Mouse (Mus musculus): ENCODE measurements around the gene Mbd3. TPM values are rescaled to one million over a fixed set of nuclear protein-coding genes. Genes with fewer than 3 reads are reported as not detected.

Gene Mbd3
- total RNA-seq, 2 experiments from 2014 or later: 93.3 to 97.7 TPM

DNA sequence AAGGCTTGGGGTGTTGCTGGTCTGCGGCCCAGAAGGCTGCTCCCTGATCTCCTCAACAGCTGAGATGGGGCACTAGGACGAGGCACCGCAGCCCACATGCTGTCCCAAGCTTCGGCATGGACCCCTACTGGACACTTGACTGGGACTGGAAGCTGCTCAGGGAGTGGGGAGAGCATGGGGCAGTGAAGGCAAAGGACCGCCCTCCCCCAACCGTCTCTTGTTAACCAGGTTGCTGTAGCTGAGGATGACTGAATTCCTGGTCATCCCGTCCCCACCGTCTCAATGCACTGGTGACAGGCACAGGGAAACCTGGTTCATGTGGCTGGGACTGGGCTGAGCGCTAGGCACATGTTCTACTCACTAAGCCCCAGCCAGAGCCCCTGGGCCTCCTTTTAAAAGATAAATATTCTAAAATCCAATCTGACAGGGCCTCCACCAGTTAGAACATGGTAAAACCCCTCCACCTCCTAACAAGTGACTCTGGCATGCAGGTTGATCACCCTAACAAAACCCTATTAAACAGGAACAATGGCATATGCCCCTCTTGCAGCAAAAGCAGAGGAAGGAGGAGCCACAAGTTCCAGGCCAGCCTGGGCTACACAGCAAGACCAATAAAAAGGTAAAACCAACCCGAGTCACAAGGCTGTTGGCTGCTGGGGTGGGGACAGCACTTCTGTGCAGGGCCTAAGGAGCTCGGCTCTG lies 2.4 kb downstream of the Mbd3 start:
- no peak for DNase-seq

DNA sequence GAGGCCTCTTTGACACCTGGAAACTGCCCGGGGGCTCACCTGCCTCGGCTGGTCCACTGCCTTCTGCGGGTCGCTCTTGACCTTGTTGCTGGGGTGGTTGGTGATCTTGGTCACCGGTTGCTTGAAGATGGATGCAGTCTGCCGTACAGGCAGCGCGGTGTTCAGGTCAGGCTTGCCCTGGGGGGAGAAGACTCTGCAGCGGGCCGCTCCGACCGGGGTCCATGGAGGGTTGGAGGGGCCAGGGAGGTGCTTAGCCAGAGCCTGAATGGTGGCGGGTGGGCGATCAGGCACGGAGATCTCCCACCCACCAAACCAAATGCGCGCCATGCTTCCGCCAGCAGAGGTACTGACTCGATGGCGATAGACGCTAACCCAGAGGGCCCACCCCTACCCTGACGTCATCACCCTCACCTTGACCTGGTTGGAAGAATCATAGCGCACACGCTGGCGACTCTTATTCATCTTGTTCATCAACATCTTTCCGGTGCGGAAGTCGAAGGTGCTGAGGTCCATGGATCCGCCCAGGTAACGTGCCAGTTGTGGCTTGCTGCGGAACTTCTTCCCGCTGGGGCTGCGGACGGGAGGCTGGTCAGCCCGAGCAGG lies 4.2 kb downstream of the Mbd3 start:
- no peak for DNase-seq

DNA sequence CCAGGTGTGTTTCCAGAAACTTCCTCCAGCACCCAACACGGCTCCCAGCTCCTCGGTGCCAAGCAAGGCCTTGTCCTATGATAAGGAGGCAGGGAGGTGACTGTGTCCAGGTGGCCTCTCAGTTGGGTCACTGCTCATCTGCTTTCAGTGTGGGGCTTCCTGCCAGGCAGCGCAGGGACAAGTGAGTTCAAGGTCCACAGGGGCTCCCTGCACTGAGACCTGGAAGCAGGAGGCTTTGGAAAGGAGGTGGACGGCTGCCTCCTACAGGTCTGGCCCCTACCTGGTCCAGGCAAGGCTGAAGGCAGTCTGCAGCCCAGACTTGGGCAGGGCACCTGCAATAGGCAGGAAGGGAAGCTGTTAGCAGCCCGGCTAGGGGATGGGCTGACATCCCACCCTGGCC lies 6.7 kb downstream of the Mbd3 start:
- DNase-seq: no peak

DNA sequence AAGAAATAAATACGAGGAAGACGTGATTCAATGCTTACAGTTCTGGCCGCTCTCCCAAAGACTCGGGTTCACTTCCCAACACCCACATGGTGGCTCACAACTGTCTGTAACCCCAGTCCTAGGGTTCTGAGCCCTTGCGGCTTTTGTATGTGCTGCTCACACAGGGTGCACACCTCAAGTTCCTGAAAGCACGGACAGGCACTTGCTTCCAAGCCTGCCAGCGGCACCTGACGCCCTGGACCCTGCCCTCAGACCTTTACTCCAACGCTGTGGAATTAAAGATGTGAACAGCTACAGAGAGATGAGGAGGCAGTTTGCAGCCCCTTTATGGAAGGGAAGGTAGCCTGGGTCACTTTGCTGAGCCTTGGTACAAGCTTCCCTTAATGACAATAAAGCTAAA lies 8.7 kb downstream of the Mbd3 start:
- DNase-seq: no peak

DNA sequence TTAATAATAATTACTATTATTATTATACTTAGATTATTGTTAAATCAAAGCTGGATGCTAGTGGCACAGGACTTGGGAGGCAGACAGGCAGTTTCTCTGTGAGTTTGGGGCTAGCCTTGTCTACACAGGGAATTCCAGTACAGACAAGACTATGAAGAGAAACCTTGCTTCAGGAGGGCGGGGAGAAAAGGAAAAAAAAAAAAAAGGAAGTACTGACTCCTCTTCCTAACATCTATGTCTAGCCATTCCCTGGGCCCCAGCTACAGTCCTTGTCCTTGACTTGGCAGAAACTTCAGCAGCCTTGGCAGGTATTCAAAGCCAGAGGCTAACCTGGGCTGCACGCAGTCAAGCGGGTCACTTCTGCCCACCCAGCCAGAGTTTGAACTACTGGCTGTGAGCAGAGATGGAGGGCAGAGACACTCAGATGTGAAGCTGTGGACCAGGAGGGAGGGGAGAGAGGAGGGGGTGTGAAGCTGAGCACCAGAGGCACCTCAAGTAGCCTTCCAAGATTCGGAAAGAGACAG lies 10.1 kb downstream of the Mbd3 start:
- no peak for DNase-seq

DNA sequence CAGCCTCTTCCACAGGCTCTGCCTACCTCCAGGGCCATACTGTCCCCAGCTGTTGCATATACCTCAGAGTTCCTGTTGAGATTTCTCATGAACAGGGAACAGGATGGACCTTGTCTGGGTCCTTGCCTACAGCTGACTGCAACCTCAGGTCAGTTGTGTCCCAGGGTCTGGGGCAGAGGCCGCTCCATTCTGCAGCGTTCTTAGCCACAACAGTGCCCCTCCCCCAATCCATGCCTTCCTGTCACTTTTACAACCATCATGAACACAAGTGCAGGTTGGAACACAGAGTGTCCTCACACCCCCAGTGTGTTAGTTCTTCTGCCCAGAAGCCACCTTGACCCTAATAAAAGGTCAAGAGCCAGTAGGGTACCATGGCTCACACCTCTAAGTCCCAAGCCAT lies 10.6 kb downstream of the Mbd3 start:
- no peak for DNase-seq

DNA sequence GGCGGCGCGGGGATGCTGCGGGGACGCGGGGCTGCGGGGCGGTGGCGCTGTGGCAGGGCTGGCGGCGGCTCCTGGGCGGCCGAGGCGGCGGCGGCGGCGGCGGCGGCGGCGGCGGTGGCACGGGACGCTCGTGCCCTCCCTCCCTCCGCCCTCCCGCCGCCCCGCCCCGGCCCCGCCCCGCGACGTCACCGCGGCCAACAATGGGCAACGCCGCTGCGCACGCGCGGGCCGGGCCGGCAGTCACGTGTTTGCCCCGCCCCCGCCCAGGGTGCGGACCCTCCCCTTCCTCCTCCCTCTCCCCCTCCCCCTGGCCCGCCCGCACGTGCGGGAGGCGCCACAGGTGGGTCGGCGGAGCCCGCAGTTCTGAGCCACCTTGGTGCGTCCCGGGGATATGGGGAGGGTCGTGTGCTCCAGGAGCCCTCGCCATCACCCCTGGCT lies 11.8 kb downstream of the Mbd3 start, which contains the start of gene Mex3d:
Gene Mex3d, minus strand, starts transcription at position 138 of the 438 bp plus-strand sequence.
- DNase-seq: peak; percentile 89 to 90

DNA sequence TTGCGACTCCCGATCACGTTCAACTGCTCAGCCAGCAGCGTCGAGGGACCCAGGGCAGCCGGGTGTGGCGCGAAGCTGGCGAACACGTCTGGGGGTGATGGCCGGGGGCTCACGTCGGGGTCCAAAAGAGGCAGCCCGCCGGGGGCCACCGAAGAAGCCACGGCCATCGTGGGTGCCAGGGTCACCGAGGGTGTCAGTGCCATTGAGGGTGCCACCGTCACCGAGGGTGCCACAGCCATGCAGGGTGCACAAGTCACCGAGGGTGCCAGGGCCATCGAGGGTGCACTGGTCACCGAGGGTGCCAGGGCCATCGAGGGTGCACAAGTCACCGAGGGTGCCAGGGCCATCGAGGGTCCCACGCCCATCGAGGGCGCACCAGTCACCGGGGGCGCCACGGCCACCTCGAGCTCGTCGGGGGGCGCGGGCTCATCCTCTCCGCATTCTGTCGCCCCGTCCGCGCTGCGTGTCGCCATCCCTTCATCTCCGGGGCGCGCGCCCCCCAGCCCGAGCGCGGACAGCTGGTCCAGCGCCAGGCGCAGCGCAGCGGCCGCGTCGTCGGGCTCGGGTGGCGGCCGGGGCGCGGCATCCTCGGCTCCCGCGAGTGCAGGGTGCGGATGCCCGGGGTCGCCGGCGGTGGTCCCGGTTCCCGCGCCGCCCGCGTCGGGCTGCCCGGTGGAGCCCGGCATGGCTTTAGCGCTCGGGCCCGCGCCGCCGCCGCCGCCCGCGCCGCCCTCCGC lies 12.4 kb downstream of the Mbd3 start:
- DNase-seq: no peak

DNA sequence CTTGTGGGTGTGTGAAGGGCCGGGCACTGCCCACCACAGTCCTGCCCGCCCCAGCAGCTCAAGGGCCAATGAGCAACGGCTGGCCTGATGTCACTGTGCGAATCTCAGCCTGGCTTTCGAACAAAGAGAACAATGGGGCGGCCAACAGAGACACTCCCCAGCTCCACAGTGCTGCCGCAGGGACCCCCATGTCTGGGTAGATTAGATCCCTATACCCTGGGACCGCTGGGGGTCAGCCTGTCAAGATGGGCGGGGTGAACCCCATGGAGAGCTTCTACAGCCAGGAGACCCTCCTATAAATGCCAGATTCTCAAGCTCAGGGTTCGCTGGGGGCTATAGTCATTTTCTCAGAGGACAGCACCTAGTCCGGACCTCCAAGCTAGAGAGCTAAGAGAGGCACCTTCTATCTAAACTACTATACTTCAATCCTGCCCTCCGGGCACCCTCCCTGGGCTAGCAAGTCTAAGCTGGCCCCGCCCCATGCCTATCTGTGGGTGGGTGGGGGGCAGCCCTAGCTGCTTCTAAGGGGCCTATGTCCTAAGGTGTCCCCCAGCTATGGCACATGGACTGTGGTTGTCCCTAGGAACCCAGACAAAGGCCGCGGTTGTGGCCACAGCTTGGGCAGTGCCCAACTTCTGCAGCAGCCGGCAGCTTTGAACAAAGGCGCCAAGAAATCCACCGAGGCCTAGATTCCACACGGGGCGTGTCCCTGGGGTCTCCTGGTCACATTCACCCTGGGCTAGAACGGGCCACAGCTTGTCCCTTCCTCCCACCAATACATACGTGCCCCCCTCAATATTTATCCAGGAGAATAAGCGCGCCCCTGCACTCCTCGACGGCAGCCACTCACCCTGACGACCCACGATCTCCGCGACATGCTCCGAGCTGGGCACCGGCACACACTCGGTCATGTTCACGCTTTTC lies 13.3 kb downstream of the Mbd3 start:
- no peak for DNase-seq

DNA sequence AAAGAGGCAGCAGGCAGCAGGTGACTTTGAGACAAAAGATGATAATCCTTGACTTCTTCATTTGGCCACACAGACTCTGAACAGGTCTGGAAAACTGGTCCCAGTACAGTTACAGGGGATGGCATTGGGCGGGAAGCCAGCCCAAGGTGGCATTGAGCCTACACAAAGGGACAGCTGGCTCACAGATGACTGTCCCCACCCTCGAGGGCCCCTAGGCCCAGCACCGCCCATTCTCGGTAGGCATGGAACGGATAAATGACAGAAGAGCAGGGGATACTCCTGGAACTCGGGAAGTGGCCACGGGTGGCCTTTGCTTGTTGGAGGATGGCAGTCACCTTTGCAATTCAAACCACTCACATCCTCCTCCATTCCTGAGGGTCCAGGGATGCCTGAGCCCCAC lies 14.0 kb downstream of the Mbd3 start:
- no peak for DNase-seq

DNA sequence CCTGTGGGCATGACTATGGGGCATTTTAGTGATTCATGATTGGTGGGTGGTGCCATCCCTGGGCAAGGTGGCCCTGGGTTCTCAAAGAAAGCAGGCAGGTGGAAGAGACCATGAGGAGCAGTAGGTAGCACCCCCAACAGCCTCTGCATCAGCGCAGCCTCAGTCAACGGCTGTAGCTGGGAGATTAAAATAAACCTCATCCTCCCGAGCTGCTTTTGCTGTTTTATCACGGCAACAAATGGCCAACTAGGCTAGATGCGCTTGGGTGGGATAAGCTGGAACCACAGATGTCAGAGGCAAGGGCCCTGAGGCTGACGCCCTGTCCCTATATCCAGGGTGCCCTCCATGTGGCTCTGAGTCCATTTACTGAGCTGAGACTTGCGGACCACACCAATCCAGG lies 14.6 kb downstream of the Mbd3 start:
- DNase-seq: no peak

DNA sequence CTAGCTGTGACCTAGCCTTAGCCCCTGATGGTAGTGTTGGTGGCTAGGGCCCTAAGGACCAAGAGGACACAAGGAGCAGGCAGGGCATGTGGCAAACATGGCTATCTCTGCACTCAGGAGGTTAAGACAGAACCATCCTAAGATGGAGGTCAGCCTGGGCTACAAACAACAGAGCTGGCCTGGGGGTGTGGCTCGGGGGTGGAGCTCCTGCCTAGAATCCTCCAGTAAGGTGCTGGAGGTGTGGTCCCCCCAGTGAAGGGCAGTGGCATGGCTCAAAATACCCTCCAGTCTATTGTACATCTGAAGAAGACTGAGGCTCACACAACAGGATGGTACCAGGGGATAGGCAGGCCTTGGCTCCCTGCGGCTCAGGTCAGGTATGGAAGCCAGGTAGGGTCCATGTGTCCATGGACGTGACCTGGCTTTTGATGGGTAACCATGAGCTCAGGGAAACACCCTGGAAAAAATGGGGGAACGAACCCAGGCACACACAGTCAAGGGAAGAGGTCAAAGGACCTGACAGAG lies 15.2 kb downstream of the Mbd3 start:
- DNase-seq: no peak

DNA sequence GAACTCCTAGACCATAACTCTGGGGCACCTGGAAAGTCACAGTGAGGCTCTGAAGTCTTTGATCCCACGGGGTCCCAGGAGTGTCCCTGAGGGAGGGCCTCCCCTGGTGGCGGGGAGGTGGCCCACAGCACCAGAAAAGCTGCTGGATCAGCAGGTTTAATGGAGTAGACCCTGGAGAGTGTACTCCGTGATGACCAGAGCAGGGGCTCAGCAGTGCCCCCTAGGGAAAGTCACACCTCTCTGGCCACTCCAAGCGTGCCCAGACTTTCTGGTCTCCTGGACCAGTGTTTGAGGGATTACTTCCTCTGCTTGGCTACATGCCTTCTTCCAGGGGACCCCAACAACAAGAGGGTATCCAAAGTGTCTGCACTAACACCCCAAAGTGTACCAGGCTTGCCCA lies 15.9 kb downstream of the Mbd3 start:
- DNase-seq: no peak

DNA sequence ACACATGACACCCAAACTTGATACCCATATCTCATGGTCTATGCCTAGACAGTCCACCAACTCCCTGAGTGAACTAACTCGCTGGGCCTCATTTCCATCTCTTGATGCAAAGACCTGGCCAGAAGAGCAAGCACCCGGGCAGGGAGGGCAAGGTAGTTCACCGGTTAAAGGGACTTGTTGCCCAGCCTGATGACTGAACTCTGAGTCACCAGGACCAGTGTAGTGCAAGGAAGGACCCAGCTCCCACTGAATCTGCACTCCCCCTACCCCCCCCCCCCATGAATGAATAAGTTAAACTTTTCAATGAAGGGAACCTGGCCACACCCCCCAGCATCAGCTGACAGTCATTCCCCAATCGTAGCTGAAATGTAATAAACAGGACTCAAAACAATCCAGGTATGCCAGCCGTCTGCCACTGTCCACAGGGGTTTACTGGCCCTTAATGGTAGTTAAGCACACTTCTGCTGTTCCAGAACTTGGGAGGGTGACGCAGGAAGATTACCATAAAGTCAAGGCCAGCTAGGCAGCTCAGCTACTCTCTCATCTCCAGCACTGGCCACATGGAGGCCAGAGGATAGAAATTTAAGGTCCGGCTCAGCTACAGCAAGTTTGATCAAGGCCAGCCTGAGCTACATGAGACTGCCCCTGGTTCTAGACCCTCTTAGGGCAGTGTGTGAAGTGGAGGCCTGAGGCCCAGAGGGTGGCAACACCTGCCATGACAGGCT lies 16.5 kb downstream of the Mbd3 start:
- no peak for DNase-seq

DNA sequence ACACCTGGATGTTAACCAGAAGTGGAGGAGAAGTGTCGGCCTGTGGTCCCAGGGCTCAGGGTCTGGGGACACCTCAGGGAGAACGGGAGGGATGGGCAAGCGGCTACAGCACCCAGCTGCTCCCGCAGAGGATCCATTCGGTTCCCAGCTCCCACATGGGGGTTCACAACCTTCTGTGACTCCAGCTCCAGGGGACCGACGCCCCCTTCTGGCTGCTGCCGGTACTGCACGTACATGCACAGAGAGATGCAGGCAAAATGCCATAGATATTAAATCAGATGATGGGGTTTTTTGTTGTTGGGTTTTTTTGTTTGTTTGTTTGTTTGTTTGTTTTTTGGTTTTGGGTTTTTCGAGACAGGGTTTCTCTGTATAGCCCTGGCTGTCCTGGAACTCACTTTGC lies 21.6 kb downstream of the Mbd3 start:
- DNase-seq: no peak

DNA sequence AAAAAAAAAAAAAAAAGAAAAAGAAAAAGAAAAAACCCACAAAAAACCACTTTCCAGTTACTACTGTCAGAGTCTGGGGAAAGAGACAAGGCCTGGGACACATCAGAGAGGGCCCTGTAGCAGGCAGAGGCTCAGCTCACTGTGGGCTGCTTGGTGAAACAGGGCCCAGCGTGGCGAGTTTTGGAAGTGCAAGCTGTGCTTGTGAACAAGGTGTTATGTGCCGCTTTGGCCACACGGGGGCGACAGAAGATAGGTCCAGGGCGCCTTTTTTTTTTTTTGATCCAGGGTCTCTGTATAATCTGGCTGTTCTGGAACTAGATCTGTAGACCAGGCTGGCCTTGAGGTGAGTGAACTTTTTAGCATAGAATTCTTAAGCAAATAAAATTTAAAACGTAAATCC lies 23.2 kb downstream of the Mbd3 start:
- peak; percentile 85 to 96 for DNase-seq

DNA sequence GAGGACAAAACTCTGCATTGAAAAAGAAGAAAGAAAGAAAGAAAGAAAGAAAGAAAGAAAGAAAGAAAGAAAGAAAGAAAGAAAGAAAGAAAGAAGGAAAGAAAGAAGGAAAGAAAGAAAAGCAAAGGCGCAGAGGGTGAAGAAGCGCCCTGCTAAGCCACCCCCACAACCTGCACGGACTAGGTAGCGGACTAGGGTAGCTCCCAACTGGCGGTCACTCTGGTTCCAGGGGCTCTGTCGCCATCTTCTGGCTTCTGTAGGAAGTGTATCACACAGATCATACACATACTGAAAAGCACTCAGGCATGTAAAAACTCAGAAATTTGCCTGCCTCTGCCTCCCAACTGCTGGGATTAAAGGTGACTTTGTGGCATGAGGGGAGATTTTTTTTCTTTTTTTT lies 25.3 kb downstream of the Mbd3 start:
- peak; percentile 73 to 86 for DNase-seq

DNA sequence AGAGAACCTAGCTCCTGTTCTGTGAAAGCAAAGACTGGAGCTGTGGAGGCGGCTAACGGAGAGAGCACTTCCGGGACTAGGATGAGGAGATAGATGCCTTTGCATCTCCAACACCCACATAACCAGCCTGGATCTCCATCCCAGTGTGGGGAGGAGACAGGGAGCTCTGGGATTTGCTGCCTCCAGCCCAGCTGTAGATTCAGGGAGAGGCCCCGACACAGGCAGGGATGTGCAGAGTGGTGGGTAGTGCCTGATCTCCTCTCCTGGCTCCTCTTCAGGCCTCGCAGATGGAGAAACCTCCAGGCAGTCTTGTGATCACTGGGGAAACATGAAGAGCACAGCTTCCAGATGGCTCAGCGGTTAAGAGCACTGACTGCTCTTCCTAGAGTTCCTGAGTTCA lies 26.6 kb downstream of the Mbd3 start:
- no peak for DNase-seq

DNA sequence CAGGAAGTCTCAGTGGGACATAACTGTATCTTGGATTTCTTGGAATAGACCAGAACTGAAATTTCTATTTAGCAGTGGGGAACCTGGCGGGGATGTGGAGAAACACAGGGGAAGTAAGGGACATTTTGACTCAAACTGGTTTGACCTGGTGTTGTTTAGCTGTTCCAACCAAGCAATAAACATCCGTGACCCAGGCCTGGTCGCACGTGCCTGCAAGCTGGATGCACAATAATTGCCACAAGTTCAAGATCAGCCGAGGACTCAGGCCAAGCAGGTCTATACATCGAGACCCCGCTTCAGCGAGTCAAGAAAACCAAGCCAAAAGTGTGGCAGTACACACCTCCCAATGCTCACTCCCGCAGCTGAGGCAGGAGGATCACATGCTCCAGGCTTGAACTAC lies 27.4 kb downstream of the Mbd3 start:
- no peak for DNase-seq

DNA sequence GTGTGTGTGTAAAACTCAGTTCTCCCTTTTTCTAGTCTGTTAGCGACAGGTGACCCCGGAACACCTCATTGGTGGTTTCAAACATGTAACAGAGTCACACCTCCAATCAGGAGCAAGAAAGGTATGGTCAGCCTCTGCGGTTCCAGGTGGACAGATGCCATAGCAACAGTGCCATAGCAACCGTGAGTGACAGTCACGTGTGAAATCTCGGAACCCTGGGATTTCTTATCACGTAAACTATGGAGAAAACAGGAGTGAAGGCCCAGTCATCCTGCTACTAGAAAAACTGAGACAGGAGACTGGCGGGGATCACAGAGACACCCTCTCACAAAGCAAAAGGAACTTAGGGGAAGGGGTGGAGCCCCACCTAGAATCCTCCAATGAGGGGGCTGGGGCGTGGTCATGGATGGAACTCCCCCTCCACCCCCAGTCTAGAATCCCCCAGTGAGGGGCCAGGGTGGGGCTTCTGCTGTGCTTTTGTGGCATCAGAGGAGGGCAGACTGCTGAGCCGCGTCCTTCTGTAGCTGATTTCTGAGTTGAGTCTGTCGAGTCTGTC lies 27.9 kb downstream of the Mbd3 start:
- no peak for DNase-seq

All from heart, adult 18-20 months (tissue).